Mouse (Mus musculus) heart, embryonic 13.5 days (tissue): ENCODE results near the gene Il1f10. TPM values are rescaled to one million over a fixed set of nuclear protein-coding genes. Genes with fewer than 3 reads are reported as not detected.

ENCODE experiments used
- ATAC-seq: fragments of 200-750 bp; cut with Nextera tagmentation; 2 replicates; pipeline ENCODE4 v1.8.0; 2017; ENCODE audit warnings: moderate TSS enrichment; ENCODE audit not compliant: insufficient number of reproducible peaks, low FRiP score, low TSS enrichment; ENCODE audit errors: extremely low read depth
- H3K27ac ChIP-seq: fragments of 300-500 bp; sonication (generic); replicated peaks from 2 replicates; pipeline ENCODE4 v1.5.1; 2015; ENCODE audit warnings: moderate library complexity, mild to moderate bottlenecking, inconsistent platforms
- H3K27me3 ChIP-seq: fragments of 300-500 bp; sonication (generic); replicated peaks from 2 replicates; pipeline ENCODE4 v1.6.1; 2015; ENCODE audit warnings: mild to moderate bottlenecking, inconsistent platforms
- H3K36me3 ChIP-seq: fragments of 300-500 bp; sonication (generic); 2 replicates; pipeline ENCODE4 v1.6.1; 2015; ENCODE audit warnings: mild to moderate bottlenecking, inconsistent platforms
- H3K4me1 ChIP-seq: fragments of 300-500 bp; sonication (generic); 2 replicates; pipeline ENCODE4 v1.6.1; 2015; ENCODE audit warnings: inconsistent platforms
- H3K4me2 ChIP-seq: fragments of 300-500 bp; sonication (generic); 2 replicates; pipeline ENCODE4 v1.6.1; 2015; ENCODE audit warnings: inconsistent platforms, mild to moderate bottlenecking, moderate library complexity
- H3K4me3 ChIP-seq: fragments of 300-500 bp; sonication (generic); 2 replicates; pipeline ENCODE4 v1.5.1; 2015; ENCODE audit warnings: moderate library complexity, mild to moderate bottlenecking, inconsistent platforms
- H3K9ac ChIP-seq: fragments of 300-500 bp; sonication (generic); 2 replicates; pipeline ENCODE4 v1.6.1; 2015; ENCODE audit warnings: inconsistent platforms, mild to moderate bottlenecking, moderate library complexity
- H3K9me3 ChIP-seq: fragments of 300-500 bp; sonication (generic); 2 replicates; pipeline ENCODE4 v1.6.1; 2016; ENCODE audit warnings: inconsistent platforms
- WGBS: fragments of 180-500 bp; shearing (Covaris S2); methylation state at CpG from one replicate; pipeline ENCODE4 v1.1.7; 2015; ENCODE audit warnings: mixed read lengths; 5-methylcytosine and 5-hydroxymethylcytosine counted together
- polyA plus RNA-seq: library from polyadenylated mRNA; unstranded; fragments of >200 nt; fragmentation: Nextera tagmentation; extraction: Ambion mirVana; gene quantifications from 2 replicates; pipeline ENCODE4 v1.2.1, GENCODE M21; 2015

Gene Il1f10
- polyA plus RNA-seq, 1 experiment from 2014 or later: not detected

- Histone ChIP-seq H3K4me1 (peaks cover 8% of the 10 kb centered on the region; the same call in 1 of the 2 replicates), H3K4me3 (no peak within 1 kb of the TSS), H3K27ac (no peak within 1 kb of the TSS), H3K36me3 (no peaks in the 10 kb centered on the region), H3K4me2 (no peak within 1 kb of the TSS), H3K9me3 (no peaks in the 10 kb centered on the region), H3K9ac (no peak within 1 kb of the TSS), H3K27me3 (no peaks in the 10 kb centered on the region)
- ATAC-seq: no peak
- WGBS: 72% methylated on average over 2 of the region's 2 CpGs
Measured at GRCm38 (mm10) chr2:24336545-24336944, 45.5 kb downstream of the Il1f10 start, which contains the start of gene Il1rn. Gene Il1rn (plus strand): TSS chr2:24336853.

- Histone ChIP-seq H3K27ac (no peak overlapping the region), H3K36me3 (no peaks in the 10 kb centered on the region), H3K4me1 (no peaks in the 10 kb centered on the region), H3K27me3 (no peaks in the 10 kb centered on the region), H3K9me3 (no peaks in the 10 kb centered on the region), H3K9ac (no peak overlapping the region), H3K4me2 (no peak overlapping the region), H3K4me3 (no peak overlapping the region)
- ATAC-seq: no peak
- WGBS: 52% methylated on average over 3 of the region's 3 CpGs
Measured at GRCm38 (mm10) chr2:24341395-24341885, 50.4 kb downstream of the Il1f10 start.

Other genes with a start within 250 kb of the Il1f10 start
- gene Hnmt, start 241.8 kb upstream of the Il1f10 start, polyA plus RNA-seq: 3.7 and 4.1 TPM in 2 replicates
- gene Tbpl2, start 194.6 kb upstream of the Il1f10 start, polyA plus RNA-seq: not detected in 2 replicates
- gene Il1f8, start 138.0 kb upstream of the Il1f10 start, polyA plus RNA-seq: not detected in 2 replicates
- not detected in 2 replicates for gene Il1f9, start 104.7 kb upstream of the Il1f10 start, polyA plus RNA-seq
- not detected in 2 replicates for gene Il1f6, start 75.8 kb upstream of the Il1f10 start, polyA plus RNA-seq
- not detected in 2 replicates for gene Il1f5, start 14.2 kb upstream of the Il1f10 start, polyA plus RNA-seq
- gene Il1rn, start 45.7 kb downstream of the Il1f10 start, polyA plus RNA-seq: 0.47 and 0.62 TPM in 2 replicates
- 0.96 and 1.1 TPM in 2 replicates for gene Psd4, start 76.4 kb downstream of the Il1f10 start, polyA plus RNA-seq
- gene Pax8, start 184.4 kb downstream of the Il1f10 start, polyA plus RNA-seq: 0.23 TPM in 1 of 2 replicates, not detected in the other